Mouse (Mus musculus) c-Kit-positive CD71-positive TER-119-positive erythroid progenitor cells, embryonic 14.5 days (primary cell): ENCODE data around the gene Fndc7.
"Not testable (repeated sequence)": the region's sequence is repeated elsewhere in the genome, so short reads cannot be mapped to it uniquely, and the experiment has no call there.

ENCODE experiments used
- DNase-seq: peaks from one replicate; pipeline ENCODE4 v3.0.0-alpha.2; 2013; ENCODE audit warnings: low spot score

Gene Fndc7

GRCm38 (mm10) chr3:108853266-108853665, 36.5 kb downstream of the Fndc7 start:
- no peak for DNase-seq

GRCm38 (mm10) chr3:108851996-108852697, 37.7 kb downstream of the Fndc7 start:
- no peak for DNase-seq

GRCm38 (mm10) chr3:108851554-108851953, 38.3 kb downstream of the Fndc7 start:
- no peak for DNase-seq

- no peak for DNase-seq
Observed at GRCm38 (mm10) chr3:108851075-108851474, 38.7 kb downstream of the Fndc7 start.

GRCm38 (mm10) chr3:108850506-108850905, 39.3 kb downstream of the Fndc7 start:
- DNase-seq = no peak

GRCm38 (mm10) chr3:108846616-108847015, 43.2 kb downstream of the Fndc7 start:
- no peak for DNase-seq

- no peak for DNase-seq
Observed at GRCm38 (mm10) chr3:108844521-108844920, 45.3 kb downstream of the Fndc7 start.

- no peak for DNase-seq
Observed at GRCm38 (mm10) chr3:108844026-108844425, 45.8 kb downstream of the Fndc7 start.

- no peak for DNase-seq
Observed at GRCm38 (mm10) chr3:108840716-108841054, 49.1 kb downstream of the Fndc7 start.

GRCm38 (mm10) chr3:108840000-108840715, 49.6 kb downstream of the Fndc7 start, which contains the start of gene Stxbp3:
TSS of gene Stxbp3 (minus strand) at chr3:108840526.
- DNase-seq = peak; percentile 98

GRCm38 (mm10) chr3:108839647-108839999, 50.2 kb downstream of the Fndc7 start:
- peak; percentile 52 for DNase-seq

- DNase-seq = peak; percentile 34
Observed at GRCm38 (mm10) chr3:108838980-108839379, 50.8 kb downstream of the Fndc7 start.

GRCm38 (mm10) chr3:108836931-108837330, 52.9 kb downstream of the Fndc7 start:
- no peak for DNase-seq

GRCm38 (mm10) chr3:108833717-108834116, 56.1 kb downstream of the Fndc7 start:
- DNase-seq = not testable (repeated sequence)

GRCm38 (mm10) chr3:108831750-108832149, 58.1 kb downstream of the Fndc7 start:
- DNase-seq = no peak

GRCm38 (mm10) chr3:108830493-108830892, 59.3 kb downstream of the Fndc7 start:
- no peak for DNase-seq

- DNase-seq = no peak
Observed at GRCm38 (mm10) chr3:108815631-108816030, 74.2 kb downstream of the Fndc7 start.

- no peak for DNase-seq
Observed at GRCm38 (mm10) chr3:108810747-108811263, 79.0 kb downstream of the Fndc7 start.

GRCm38 (mm10) chr3:108805622-108806021, 84.2 kb downstream of the Fndc7 start:
- DNase-seq = no peak
